Mouse (Mus musculus): Measurements from ENCODE around the gene Arid1b. TPM values are rescaled to one million over a fixed set of nuclear protein-coding genes. Genes with fewer than 3 reads are reported as not detected.

Arid1b gene
- polyA plus RNA-seq, 1 experiment = 9.1 TPM

DNA sequence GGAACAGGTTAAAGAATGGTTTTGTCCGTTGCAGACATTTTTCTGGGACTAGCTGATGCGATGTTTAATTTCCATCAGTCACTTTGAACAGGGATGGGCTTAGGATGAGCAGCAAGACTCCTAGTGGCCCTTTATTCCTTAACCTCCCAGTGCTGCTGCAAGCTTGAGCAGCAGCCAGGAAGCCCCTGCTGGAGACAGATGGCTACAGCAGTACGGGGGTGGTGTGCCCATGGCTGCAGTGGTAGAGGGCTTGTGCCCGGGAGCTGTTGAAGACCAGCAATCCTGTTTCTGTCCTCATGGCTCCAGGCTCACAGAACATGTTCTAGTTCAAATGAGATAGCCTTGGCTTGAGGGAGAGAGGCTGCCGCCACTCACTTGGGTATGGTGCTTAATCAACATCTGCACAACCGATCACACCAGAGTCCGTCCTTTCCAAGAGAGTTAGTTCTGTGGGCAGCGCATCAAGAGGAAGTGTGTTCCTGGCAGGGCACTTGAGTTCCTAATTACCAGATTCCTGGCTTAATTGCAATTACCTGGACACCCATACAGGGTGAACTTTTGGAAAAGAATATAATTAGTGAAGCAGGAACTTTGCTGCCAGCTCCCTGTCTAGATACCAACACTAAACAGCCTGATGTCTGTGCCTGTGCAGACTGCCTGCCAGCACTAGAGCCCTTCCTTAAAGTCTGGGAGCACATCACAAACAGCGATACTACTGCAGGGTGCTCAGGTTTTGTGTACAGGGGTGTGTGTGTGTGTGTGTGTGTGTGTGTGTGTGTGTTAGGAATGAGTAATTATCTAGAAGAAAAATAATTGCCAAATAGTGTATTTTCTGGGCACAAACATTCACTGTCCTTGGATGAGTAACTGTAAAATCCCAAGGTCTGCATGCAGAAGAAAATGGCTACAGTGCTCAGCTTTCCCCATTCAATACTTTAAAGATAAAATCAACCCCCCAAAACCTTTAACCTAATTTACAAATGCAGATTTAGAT lies 224.0 kb downstream of the Arid1b start:
- Histone ChIP-seq H3K36me3 (ENCODE audit: control insufficient read depth, insufficient read depth) (no peaks in the 10 kb centered on the region), H3K79me3 (ENCODE audit: low read depth) (peaks cover 4% of the 10 kb centered on the region), H3K27me3 (ENCODE audit: control insufficient read depth, insufficient read depth, insufficient read length) (no peaks in the 10 kb centered on the region), H3K4me3 (ENCODE audit: insufficient read depth, poor library complexity, severe bottlenecking) (no peak overlapping the region), H3K79me2 (ENCODE audit: control insufficient read depth, insufficient read depth) (peaks cover 12% of the 10 kb centered on the region), H3ac (ENCODE audit: control insufficient read depth, insufficient read length, low read depth) (no peak overlapping the region)
- no peak for TF ChIP-seq MYOD1 (IDR thresholded peaks at IDR 0.05; ENCODE audit: control insufficient read depth, insufficient read length, low read depth)
- no peak for TF ChIP-seq CTCF (IDR thresholded peaks at IDR 0.05; ENCODE audit: control insufficient read depth, insufficient read depth, insufficient read length)
- no peak for TF ChIP-seq MAX (IDR thresholded peaks at IDR 0.05)
- TF ChIP-seq FOSL1 (IDR thresholded peaks at IDR 0.05; ENCODE audit: insufficient read depth, low read length, poor library complexity, severe bottlenecking) = no peak
- TF ChIP-seq CEBPB (IDR thresholded peaks at IDR 0.05; ENCODE audit: low read depth) = no peak
- TF ChIP-seq USF1 (IDR thresholded peaks at IDR 0.05; ENCODE audit: low read depth) = no peak
- no peak for TF ChIP-seq MYOG (IDR thresholded peaks at IDR 0.05; ENCODE audit: control insufficient read depth, extremely low read depth, insufficient read length)

DNA sequence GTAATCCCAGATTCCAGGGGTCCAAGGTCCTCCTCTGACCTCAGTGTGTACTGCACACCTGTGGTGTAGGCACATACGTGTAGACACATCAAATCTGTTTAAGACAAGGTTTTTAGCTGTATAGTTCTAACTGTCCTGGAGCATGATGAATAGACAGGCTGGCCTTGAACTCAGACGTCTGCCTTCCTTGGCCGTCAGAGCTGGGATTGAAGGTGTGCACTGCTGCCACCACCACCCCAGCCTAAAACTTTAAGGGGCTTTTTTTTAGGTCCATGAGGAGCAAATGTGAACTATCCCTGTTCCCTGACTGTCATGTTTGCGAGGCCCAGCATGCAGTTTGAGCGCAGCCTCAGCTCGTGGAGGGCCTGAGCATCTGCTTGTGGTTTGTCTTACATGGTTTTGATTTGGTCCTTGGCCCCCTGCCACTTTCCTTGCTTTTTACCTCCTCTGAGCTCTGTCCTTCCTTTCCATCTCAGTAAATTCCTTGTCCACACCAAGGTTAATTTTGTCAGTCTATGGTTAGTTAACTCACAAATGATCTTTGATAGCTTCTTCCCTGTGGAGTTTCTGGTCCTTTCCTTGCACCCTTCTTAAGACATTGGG lies 224.9 kb downstream of the Arid1b start:
- no peak overlapping the region for H3K4me3 ChIP-seq (ENCODE audit: insufficient read depth, poor library complexity, severe bottlenecking)
- TF ChIP-seq MYOD1 (IDR thresholded peaks at IDR 0.05; ENCODE audit: control insufficient read depth, insufficient read length, low read depth) = no peak
- no peak for TF ChIP-seq CEBPB (IDR thresholded peaks at IDR 0.05; ENCODE audit: low read depth)
- no peak for TF ChIP-seq MAX (IDR thresholded peaks at IDR 0.05)
- no peak for TF ChIP-seq MYOG (IDR thresholded peaks at IDR 0.05; ENCODE audit: control insufficient read depth, extremely low read depth, insufficient read length)
- TF ChIP-seq CTCF (IDR thresholded peaks at IDR 0.05; ENCODE audit: control insufficient read depth, insufficient read depth, insufficient read length) = no peak
- no peak for TF ChIP-seq USF1 (IDR thresholded peaks at IDR 0.05; ENCODE audit: low read depth)
- TF ChIP-seq FOSL1 (IDR thresholded peaks at IDR 0.05; ENCODE audit: insufficient read depth, low read length, poor library complexity, severe bottlenecking) = no peak
- H3K79me2 ChIP-seq (ENCODE audit: control insufficient read depth, insufficient read depth) = peaks cover 12% of the 10 kb centered on the region
- H3K27me3 ChIP-seq (ENCODE audit: control insufficient read depth, insufficient read depth, insufficient read length) = no peaks in the 10 kb centered on the region
- H3K79me3 ChIP-seq (ENCODE audit: low read depth) = peaks cover 4% of the 10 kb centered on the region
- no peak overlapping the region for H3ac ChIP-seq (ENCODE audit: control insufficient read depth, insufficient read length, low read depth)
- no peaks in the 10 kb centered on the region for H3K36me3 ChIP-seq (ENCODE audit: control insufficient read depth, insufficient read depth)

DNA sequence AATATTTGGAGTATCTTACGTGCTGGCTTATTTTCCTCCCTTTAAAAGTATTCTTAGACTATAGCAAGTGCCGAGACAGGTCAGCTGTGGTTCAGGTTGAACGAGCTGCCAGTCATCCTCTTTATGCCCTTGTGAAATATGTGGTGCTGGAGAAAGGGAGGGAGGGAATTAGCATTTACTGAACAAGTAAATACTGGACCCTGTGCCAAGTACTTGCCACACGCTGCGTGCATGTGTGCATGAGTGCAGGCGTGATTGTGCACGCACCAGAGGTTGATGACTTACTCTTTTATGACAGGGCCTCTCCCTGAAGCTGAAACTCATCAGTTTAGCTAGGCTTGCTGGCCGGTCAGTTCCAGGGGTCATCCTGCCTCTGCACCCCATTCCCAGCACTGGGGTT lies 226.9 kb downstream of the Arid1b start:
- Histone ChIP-seq H3K79me2 (ENCODE audit: control insufficient read depth, insufficient read depth) (no peaks in the 10 kb centered on the region), H3K36me3 (ENCODE audit: control insufficient read depth, insufficient read depth) (no peaks in the 10 kb centered on the region), H3K4me3 (ENCODE audit: insufficient read depth, poor library complexity, severe bottlenecking) (no peak overlapping the region), H3K79me3 (ENCODE audit: low read depth) (no peaks in the 10 kb centered on the region), H3K27me3 (ENCODE audit: control insufficient read depth, insufficient read depth, insufficient read length) (no peaks in the 10 kb centered on the region), H3ac (ENCODE audit: control insufficient read depth, insufficient read length, low read depth) (no peak overlapping the region)
- TF ChIP-seq USF1 (IDR thresholded peaks at IDR 0.05; ENCODE audit: low read depth) (no peak), FOSL1 (IDR thresholded peaks at IDR 0.05; ENCODE audit: insufficient read depth, low read length, poor library complexity, severe bottlenecking) (no peak), MAX (IDR thresholded peaks at IDR 0.05) (no peak), MYOG (IDR thresholded peaks at IDR 0.05; ENCODE audit: control insufficient read depth, extremely low read depth, insufficient read length) (no peak), CTCF (IDR thresholded peaks at IDR 0.05; ENCODE audit: control insufficient read depth, insufficient read depth, insufficient read length) (no peak), MYOD1 (IDR thresholded peaks at IDR 0.05; ENCODE audit: control insufficient read depth, insufficient read length, low read depth) (no peak), CEBPB (IDR thresholded peaks at IDR 0.05; ENCODE audit: low read depth) (no peak)

DNA sequence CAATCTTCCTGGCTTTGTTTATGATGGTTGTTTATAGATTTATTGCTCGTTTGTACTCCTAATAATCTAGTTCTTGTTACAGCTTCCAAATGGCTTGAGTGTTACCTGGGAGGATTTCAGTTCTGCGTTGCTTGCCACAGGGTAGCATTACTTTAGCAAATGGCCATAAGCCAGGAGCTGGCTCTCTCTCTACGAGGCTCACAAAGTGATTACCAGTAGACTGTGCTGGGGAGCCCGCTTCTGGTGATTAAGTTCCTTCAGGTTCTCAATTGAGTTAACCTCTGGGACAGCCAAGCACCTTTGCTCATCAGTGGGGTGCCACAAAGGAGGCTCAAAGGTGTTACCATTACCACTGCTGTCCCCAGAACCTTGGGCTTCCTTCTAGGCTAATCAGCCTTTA lies 227.4 kb downstream of the Arid1b start:
- Histone ChIP-seq H3K79me2 (ENCODE audit: control insufficient read depth, insufficient read depth) (no peaks in the 10 kb centered on the region), H3K27me3 (ENCODE audit: control insufficient read depth, insufficient read depth, insufficient read length) (no peaks in the 10 kb centered on the region), H3K79me3 (ENCODE audit: low read depth) (no peaks in the 10 kb centered on the region), H3K4me3 (ENCODE audit: insufficient read depth, poor library complexity, severe bottlenecking) (no peak overlapping the region), H3ac (ENCODE audit: control insufficient read depth, insufficient read length, low read depth) (no peak overlapping the region), H3K36me3 (ENCODE audit: control insufficient read depth, insufficient read depth) (no peaks in the 10 kb centered on the region)
- TF ChIP-seq CEBPB (IDR thresholded peaks at IDR 0.05; ENCODE audit: low read depth) (no peak), CTCF (IDR thresholded peaks at IDR 0.05; ENCODE audit: control insufficient read depth, insufficient read depth, insufficient read length) (no peak), MYOD1 (IDR thresholded peaks at IDR 0.05; ENCODE audit: control insufficient read depth, insufficient read length, low read depth) (no peak), USF1 (IDR thresholded peaks at IDR 0.05; ENCODE audit: low read depth) (no peak), FOSL1 (IDR thresholded peaks at IDR 0.05; ENCODE audit: insufficient read depth, low read length, poor library complexity, severe bottlenecking) (no peak), MAX (IDR thresholded peaks at IDR 0.05) (no peak), MYOG (IDR thresholded peaks at IDR 0.05; ENCODE audit: control insufficient read depth, extremely low read depth, insufficient read length) (no peak)

DNA sequence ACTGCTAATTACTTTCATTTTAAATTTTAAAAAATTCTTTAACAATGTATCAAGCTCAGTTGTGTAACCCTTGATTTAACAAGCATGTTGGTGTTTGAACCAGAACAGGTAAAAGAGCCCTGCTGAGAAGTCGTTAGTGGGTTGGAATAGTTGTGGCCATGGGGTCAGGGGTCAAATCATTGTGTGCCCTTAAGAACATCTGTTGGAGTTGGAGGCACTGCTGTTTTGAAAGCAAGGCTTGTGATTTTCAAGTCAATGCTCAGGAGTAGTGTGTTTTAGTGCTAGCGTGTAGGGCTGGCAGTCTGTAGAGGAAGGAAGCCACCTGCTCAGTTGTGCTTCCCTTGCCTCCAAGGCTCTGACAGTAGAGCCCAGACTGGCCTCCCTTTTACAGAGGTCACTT lies 228.7 kb downstream of the Arid1b start:
- no peaks in the 10 kb centered on the region for H3K36me3 ChIP-seq (ENCODE audit: control insufficient read depth, insufficient read depth)
- TF ChIP-seq MYOD1 (IDR thresholded peaks at IDR 0.05; ENCODE audit: control insufficient read depth, insufficient read length, low read depth) (no peak), CTCF (IDR thresholded peaks at IDR 0.05; ENCODE audit: control insufficient read depth, insufficient read depth, insufficient read length) (no peak), FOSL1 (IDR thresholded peaks at IDR 0.05; ENCODE audit: insufficient read depth, low read length, poor library complexity, severe bottlenecking) (no peak), CEBPB (IDR thresholded peaks at IDR 0.05; ENCODE audit: low read depth) (no peak), USF1 (IDR thresholded peaks at IDR 0.05; ENCODE audit: low read depth) (no peak), MAX (IDR thresholded peaks at IDR 0.05) (no peak), MYOG (IDR thresholded peaks at IDR 0.05; ENCODE audit: control insufficient read depth, extremely low read depth, insufficient read length) (no peak)

More for the DNA sequence above, 228.7 kb downstream of the Arid1b start:
- peaks cover 2% of the 10 kb centered on the region for H3K79me3 ChIP-seq (ENCODE audit: low read depth)
- no peak overlapping the region for H3K4me3 ChIP-seq (ENCODE audit: insufficient read depth, poor library complexity, severe bottlenecking)
- no peak overlapping the region for H3ac ChIP-seq (ENCODE audit: control insufficient read depth, insufficient read length, low read depth)
- H3K27me3 ChIP-seq (ENCODE audit: control insufficient read depth, insufficient read depth, insufficient read length) = no peaks in the 10 kb centered on the region
- H3K79me2 ChIP-seq (ENCODE audit: control insufficient read depth, insufficient read depth) = no peaks in the 10 kb centered on the region
